Mouse (Mus musculus): Measurements from ENCODE around the gene Scn8a.

- TF ChIP-seq CTCF (IDR thresholded peaks at IDR 0.05; ENCODE audit: control insufficient read depth, insufficient read depth, insufficient read length) (no peak), USF1 (IDR thresholded peaks at IDR 0.05; ENCODE audit: low read depth) (no peak), MYOD1 (IDR thresholded peaks at IDR 0.05; ENCODE audit: control insufficient read depth, insufficient read length, low read depth) (no peak), CEBPB (IDR thresholded peaks at IDR 0.05; ENCODE audit: low read depth) (no peak), FOSL1 (IDR thresholded peaks at IDR 0.05; ENCODE audit: insufficient read depth, low read length, poor library complexity, severe bottlenecking) (no peak), MAX (IDR thresholded peaks at IDR 0.05) (no peak), MYOG (IDR thresholded peaks at IDR 0.05; ENCODE audit: control insufficient read depth, extremely low read depth, insufficient read length) (no peak)
Observed at GRCm38 (mm10) chr15:100870001-100870774, 530 bp downstream of the Scn8a start.
